Mouse (Mus musculus): ENCODE results near the gene Gbp6. TPM values are rescaled to one million over a fixed set of nuclear protein-coding genes. Genes with fewer than 3 reads are reported as not detected.
A peak's percentile ranks its signal among the peaks of the same experiment; 100 is the strongest.
"Not testable (repeated sequence)": the region's sequence is repeated elsewhere in the genome, so short reads cannot be mapped to it uniquely, and the experiment has no call there.

Gene Gbp6
- polyA plus RNA-seq, 1 experiment from 2014 or later = 3.1 TPM

GRCm38 (mm10) chr5:105252491-105252890, 41.0 kb downstream of the Gbp6 start:
- ATAC-seq = no peak

DNA sequence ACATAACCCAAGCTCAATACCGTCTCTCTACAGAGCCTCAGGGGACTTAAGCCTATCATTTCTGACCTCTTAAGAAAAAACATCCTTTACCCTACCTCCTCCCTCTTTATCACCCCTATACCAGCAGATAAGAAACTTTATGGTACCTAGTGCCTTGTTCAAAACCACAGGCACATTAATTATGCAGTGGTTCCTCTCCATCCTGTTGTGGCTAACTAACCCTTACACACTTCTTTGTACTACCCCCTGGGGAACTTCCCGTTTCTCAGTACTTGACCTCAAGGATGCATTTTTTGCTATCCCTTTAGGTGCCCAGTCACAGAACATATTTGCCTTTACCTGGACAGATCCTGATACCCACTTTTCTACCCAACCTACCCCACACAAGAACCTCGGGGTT, 48.8 kb downstream of the Gbp6 start:
- not testable (repeated sequence) for H3K9ac ChIP-seq (replicated peaks; ENCODE audit: low read depth); ATAC-seq
- WGBS = 77% methylated on average over 3 of the region's 3 CpGs

More at GRCm38 (mm10) chr5:105252491-105252890, 41.0 kb downstream of the Gbp6 start:
- Histone ChIP-seq H3K27ac (ENCODE audit: low read length) (no peak overlapping the region), H3K9ac (replicated peaks; ENCODE audit: low read depth) (no peak overlapping the region), H3K4me2 (replicated peaks; ENCODE audit: low read depth, low read length) (no peak overlapping the region), H3K4me3 (ENCODE audit: low read depth, low read length) (no peak overlapping the region), H3K27me3 (replicated peaks; ENCODE audit: insufficient read depth, low read length) (no peaks in the 10 kb centered on the region), H3K36me3 (ENCODE audit: insufficient read depth, low read length) (no peaks in the 10 kb centered on the region), H3K9me3 (ENCODE audit: low read length) (no peaks in the 10 kb centered on the region), H3K4me1 (ENCODE audit: insufficient read depth, low read depth, low read length) (no peaks in the 10 kb centered on the region)
- TF ChIP-seq EP300 (IDR thresholded peaks at IDR 0.05) = no peak
- no peak; the same call in 1 of the 2 replicates for TF ChIP-seq CTCF (IDR thresholded peaks at IDR 0.05)
- DNase-seq (ENCODE audit: low spot score) = no peak

GRCm38 (mm10) chr5:105240982-105241381, 52.5 kb downstream of the Gbp6 start:
- not testable (repeated sequence) for H3K4me1 ChIP-seq (ENCODE audit: insufficient read depth, low read depth, low read length); ATAC-seq; H3K4me3 ChIP-seq (ENCODE audit: low read depth, low read length); H3K27ac ChIP-seq (ENCODE audit: low read length); H3K9me3 ChIP-seq (ENCODE audit: low read length); H3K27me3 ChIP-seq (replicated peaks; ENCODE audit: insufficient read depth, low read length); H3K9ac ChIP-seq (replicated peaks; ENCODE audit: low read depth); DNase-seq (ENCODE audit: low spot score); H3K36me3 ChIP-seq (ENCODE audit: insufficient read depth, low read length); H3K4me2 ChIP-seq (replicated peaks; ENCODE audit: low read depth, low read length)
- WGBS = 64% methylated on average over 5 of the region's 5 CpGs

More for the DNA sequence above, 48.8 kb downstream of the Gbp6 start:
- H3K27me3 ChIP-seq (replicated peaks; ENCODE audit: insufficient read depth, low read length); H3K4me1 ChIP-seq (ENCODE audit: insufficient read depth, low read depth, low read length); H3K9me3 ChIP-seq (ENCODE audit: low read length); H3K4me2 ChIP-seq (replicated peaks; ENCODE audit: low read depth, low read length); H3K27ac ChIP-seq (ENCODE audit: low read length); H3K36me3 ChIP-seq (ENCODE audit: insufficient read depth, low read length); DNase-seq (ENCODE audit: low spot score); H3K4me3 ChIP-seq (ENCODE audit: low read depth, low read length): not testable (repeated sequence)

DNA sequence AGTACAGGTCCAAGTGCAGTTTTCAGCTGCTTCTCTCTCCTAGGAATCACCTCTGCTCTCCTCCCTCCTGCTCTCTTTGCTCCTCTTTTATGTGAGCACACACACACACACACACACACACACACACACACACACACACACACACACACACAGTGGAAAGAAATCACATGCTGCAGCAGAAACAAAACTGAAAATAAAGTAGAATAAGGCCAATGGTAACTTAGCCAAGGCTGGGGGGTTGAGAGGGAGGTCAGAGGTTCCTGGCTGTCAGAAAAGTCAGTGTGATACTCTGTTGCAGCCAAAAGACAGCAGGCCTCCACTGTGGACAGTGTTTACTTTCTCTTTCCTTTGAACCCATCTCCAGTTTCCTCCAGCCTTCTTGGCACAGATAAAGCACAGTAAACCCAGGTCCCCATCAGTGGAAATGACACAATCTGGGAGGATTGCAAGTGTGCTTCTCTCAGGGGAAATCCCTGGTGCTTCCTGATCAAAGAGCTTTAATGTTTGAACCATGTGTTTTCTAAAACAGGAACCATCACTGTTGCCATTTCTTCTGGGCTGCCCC, 53.9 kb downstream of the Gbp6 start, which contains the start of gene Gbp10:
Gbp10 (minus strand) TSS at position 51 of the 565 bp plus-strand sequence.
- peak; percentile 62 for DNase-seq (ENCODE audit: low spot score)
- H3K27me3 ChIP-seq (replicated peaks; ENCODE audit: insufficient read depth, low read length); H3K4me3 ChIP-seq (ENCODE audit: low read depth, low read length); H3K9ac ChIP-seq (replicated peaks; ENCODE audit: low read depth); H3K27ac ChIP-seq (ENCODE audit: low read length); H3K9me3 ChIP-seq (ENCODE audit: low read length); H3K4me2 ChIP-seq (replicated peaks; ENCODE audit: low read depth, low read length); H3K36me3 ChIP-seq (ENCODE audit: insufficient read depth, low read length); H3K4me1 ChIP-seq (ENCODE audit: insufficient read depth, low read depth, low read length): not testable (repeated sequence)
- peak; percentile 95 for ATAC-seq

DNA sequence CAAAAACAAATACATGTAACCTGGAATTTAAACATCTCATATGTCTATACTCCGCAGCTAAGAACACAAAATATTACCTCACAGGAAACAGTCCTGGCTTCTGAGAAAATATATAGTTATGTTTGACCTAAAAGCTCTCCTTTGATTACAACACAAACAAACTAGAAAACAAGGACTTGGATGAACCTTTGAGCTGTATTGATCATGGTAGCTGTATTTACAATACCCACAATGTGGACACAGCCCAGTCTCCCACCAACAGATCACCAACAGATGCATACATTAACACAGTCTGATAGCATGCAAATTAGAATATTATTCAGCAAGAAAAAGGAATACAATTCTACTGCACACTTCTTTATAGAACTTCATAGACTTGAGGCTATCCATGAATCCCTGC, 55.1 kb downstream of the Gbp6 start:
- not testable (repeated sequence) for DNase-seq (ENCODE audit: low spot score)
- 71% methylated on average over 1 of the region's 1 CpGs for WGBS

DNA sequence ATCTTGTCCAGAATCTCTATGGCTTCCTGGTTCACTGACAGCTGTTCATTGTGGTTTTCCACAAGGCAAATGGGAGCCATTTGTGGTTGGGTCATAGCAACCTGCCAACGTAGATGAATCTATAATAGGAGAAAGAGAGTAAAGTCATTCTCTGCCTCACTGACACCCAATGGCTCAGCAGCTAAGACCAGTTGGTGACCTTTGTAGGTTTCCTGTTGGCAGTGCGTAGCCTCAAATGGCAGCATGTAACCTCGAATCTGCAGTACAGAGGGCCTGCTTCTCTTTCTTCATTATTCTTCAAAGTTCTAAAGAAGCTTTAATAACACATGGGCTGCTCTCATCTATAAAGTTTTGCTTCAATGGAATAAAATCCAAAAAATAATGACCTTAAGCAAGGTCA, 57.5 kb downstream of the Gbp6 start:
- not testable (repeated sequence) for DNase-seq (ENCODE audit: low spot score); H3K4me3 ChIP-seq (ENCODE audit: low read depth, low read length); H3K4me1 ChIP-seq (ENCODE audit: insufficient read depth, low read depth, low read length); H3K36me3 ChIP-seq (ENCODE audit: insufficient read depth, low read length); H3K9me3 ChIP-seq (ENCODE audit: low read length); H3K27ac ChIP-seq (ENCODE audit: low read length); H3K4me2 ChIP-seq (replicated peaks; ENCODE audit: low read depth, low read length); H3K27me3 ChIP-seq (replicated peaks; ENCODE audit: insufficient read depth, low read length); H3K9ac ChIP-seq (replicated peaks; ENCODE audit: low read depth); ATAC-seq
- WGBS = 83% methylated on average over 3 of the region's 3 CpGs

More for the DNA sequence above, 55.1 kb downstream of the Gbp6 start:
- not testable (repeated sequence) for H3K36me3 ChIP-seq (ENCODE audit: insufficient read depth, low read length); H3K27me3 ChIP-seq (replicated peaks; ENCODE audit: insufficient read depth, low read length); H3K4me2 ChIP-seq (replicated peaks; ENCODE audit: low read depth, low read length); ATAC-seq; H3K4me1 ChIP-seq (ENCODE audit: insufficient read depth, low read depth, low read length); H3K9me3 ChIP-seq (ENCODE audit: low read length); H3K9ac ChIP-seq (replicated peaks; ENCODE audit: low read depth); H3K4me3 ChIP-seq (ENCODE audit: low read depth, low read length); H3K27ac ChIP-seq (ENCODE audit: low read length)

Other genes starting within 250 kb of the Gbp6 start
- gene Gbp9, start 154.2 kb downstream of the Gbp6 start, polyA plus RNA-seq (2015; fragmentation: Nextera tagmentation; extraction: Ambion mirVana) = 8.7 TPM in 2 replicates
- 0.70 and 0.78 TPM in 2 replicates for gene Gbp8, start 154.2 kb downstream of the Gbp6 start, polyA plus RNA-seq (2015; fragmentation: Nextera tagmentation; extraction: Ambion mirVana)
- 5.1 and 5.9 TPM in 2 replicates for gene Gbp4, start 154.1 kb downstream of the Gbp6 start, polyA plus RNA-seq (2015; fragmentation: Nextera tagmentation; extraction: Ambion mirVana)
- 0.55 TPM in 1 of 2 replicates, not detected in the other for gene Gbp10, start 54.2 kb downstream of the Gbp6 start, polyA plus RNA-seq (2015; fragmentation: Nextera tagmentation; extraction: Ambion mirVana)
- 0.07 TPM in 2 replicates for gene Gm43302, start within 50 bp of the Gbp6 start, polyA plus RNA-seq (2015; fragmentation: Nextera tagmentation; extraction: Ambion mirVana)
- 7.5 and 7.6 TPM in 2 replicates for gene Lrrc8b, start 122.1 kb upstream of the Gbp6 start, polyA plus RNA-seq (2015; fragmentation: Nextera tagmentation; extraction: Ambion mirVana)
- gene Lrrc8c, start 225.7 kb upstream of the Gbp6 start, polyA plus RNA-seq (2015; fragmentation: Nextera tagmentation; extraction: Ambion mirVana) = 23.0 and 35.0 TPM in 2 replicates

All from lung, postnatal 0 days (tissue).